Mouse (Mus musculus): ENCODE measurements around the gene Tma16.

DNA sequence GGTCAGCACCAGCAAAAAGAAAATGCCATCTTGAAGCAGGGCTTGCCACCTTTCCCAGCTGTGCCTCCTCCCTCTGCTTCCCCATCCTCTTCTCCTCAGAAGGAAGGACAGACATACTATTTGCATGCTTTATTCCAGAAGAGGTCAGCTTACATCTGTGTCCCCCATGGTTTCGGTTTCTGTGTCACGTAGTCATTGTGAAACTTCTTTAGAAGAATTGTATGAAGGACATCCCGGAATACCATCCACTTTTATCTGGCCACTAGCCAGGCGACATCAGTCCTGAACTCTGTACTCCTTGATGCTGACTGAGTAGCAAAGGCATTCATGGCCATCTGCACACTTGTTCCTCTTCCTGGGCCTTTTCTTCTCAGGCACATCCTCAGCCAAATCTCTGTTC is 47.9 kb downstream of the Tma16 start:
- TF ChIP-seq CTCF (IDR thresholded peaks at IDR 0.05; ENCODE audit: control insufficient read depth, insufficient read depth, low read length) = no peak
- TF ChIP-seq POLR2A (IDR thresholded peaks at IDR 0.05; ENCODE audit: borderline replicate concordance, control insufficient read depth, low read depth, low read length) = no peak
